Mouse (Mus musculus) testis, postnatal 14 days (tissue): ENCODE data around the gene Galntl6.
"Not testable (repeated sequence)": the region's sequence is repeated elsewhere in the genome, so short reads cannot be mapped to it uniquely, and the experiment has no call there.

Experiments used
- DNase-seq: peaks from one replicate; pipeline ENCODE4 v3.0.0; 2021; ENCODE audit warnings: low spot score

The Galntl6 gene

DNA sequence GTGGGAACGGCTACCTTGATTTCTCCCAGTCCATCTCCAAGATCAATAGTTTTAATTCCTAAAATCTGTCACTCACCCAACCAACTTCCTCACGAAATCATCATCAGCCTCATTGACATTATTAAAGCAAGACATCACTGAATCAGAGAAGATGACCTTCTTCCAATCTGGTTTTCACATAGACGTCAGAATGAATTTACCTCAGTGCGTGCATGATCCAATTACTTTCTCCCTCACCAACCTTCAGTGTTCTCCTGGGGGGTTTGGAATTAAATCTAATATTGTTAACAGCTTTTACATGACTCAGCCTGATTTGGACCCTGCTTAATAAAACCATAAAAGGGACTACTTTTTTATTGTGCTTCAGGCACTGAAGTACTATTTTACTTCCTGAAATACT, 307.7 kb downstream of the Galntl6 start:
- DNase-seq: no peak

DNA sequence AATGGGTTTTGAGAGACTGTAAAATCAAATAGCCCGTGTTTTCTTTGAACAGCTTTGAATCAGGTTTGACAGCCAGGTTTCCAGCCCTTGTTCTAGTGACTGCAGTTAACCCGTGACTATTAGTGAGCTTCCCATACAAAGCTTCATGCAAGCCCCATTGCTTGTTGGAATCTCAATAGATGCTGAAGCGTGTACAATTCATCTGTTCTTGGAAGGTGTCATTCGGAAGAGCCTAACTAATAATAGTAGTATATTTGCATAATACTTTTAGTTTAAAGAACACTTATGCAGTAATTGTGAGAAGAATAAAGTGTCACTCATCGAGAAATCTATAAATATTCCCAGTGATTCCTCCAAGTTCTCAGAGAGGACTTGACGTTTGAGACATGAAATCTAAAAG, 314.6 kb downstream of the Galntl6 start:
- DNase-seq: no peak

DNA sequence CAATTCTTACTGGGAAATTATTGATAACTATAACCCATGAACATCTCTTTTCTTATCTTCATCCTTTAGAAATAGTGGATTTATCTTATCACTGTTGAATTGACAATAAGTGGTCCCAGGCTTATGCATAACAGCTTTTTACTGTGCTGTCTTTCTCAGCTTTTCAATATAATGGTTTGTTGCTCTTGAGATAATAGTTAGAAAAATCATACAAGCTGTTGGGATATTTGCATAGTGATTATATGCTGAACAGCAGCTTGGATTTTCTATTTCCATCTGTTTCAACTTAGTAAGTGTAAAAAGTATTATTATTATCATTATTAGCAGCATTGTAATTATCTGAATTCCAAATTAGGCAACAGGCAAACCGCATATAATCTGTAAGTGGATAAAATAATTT, 337.1 kb downstream of the Galntl6 start:
- DNase-seq: no peak

GRCm38 (mm10) chr8:58568086-58568485, 344.4 kb downstream of the Galntl6 start:
- no peak for DNase-seq

DNA sequence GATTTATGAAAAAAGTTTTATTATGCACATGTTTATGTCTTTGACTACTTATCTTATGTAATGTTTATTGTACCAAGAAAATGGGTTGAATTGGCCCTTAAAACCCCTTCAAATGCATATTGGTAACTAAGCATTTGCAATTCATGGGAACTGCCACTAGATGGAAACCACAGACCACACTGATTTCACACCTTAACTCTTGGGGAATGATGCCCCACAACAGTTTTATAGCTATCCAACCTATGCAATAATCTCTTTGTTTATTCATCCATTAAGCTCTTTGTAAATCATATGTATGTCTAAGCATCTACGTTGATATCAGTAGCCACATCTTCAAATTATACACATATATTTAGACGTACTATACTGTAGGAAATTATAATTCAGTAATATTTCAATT, 346.3 kb downstream of the Galntl6 start:
- no peak for DNase-seq

- DNase-seq: no peak
These were observed 376.7 kb downstream of the Galntl6 start for GRCm38 (mm10) chr8:58535781-58536180.

- no peak for DNase-seq
These were observed 377.8 kb downstream of the Galntl6 start for GRCm38 (mm10) chr8:58534631-58535030.

- DNase-seq: no peak
These were observed 389.0 kb downstream of the Galntl6 start for GRCm38 (mm10) chr8:58523443-58523842.

GRCm38 (mm10) chr8:58521932-58522331, 390.5 kb downstream of the Galntl6 start:
- no peak for DNase-seq

DNA sequence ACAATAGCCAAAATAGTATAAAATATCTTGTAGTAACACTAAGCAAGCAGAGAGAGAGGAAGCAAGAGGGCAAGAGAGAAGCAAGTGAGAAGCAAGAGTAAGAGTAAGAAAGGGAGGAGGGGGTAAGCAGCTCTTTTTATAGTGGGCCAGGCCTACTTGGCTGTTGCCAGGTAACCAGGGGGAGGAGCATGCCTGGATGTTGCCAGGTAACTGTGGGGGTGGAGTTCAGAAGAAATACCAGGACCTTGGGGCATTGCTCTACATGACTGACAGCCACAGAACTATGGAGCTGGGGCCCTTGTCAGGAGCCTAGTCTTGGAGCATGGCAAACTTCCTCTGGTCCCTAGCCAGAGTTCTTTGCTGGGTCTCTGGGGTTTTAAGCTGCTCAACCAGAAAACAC, 401.9 kb downstream of the Galntl6 start:
- DNase-seq: no peak

DNA sequence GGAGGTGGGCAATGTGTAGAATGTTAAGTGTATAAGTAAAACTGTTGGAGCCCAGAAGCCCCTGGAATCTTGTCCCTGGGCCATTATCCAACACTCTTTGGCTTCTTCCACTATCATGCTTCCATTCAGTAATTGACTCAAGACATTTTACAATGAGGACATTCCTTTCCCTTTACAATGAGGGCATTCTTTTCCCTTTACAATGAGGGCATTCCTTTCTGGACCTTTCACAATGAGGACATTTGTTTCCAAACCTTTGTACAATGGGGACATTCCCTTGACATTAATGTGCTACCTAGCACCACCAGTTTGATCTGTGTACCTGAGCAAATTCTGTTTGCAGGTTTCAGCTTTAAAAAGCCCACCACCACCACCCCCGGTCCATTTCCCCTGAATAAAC, 403.4 kb downstream of the Galntl6 start:
- DNase-seq: no peak

DNA sequence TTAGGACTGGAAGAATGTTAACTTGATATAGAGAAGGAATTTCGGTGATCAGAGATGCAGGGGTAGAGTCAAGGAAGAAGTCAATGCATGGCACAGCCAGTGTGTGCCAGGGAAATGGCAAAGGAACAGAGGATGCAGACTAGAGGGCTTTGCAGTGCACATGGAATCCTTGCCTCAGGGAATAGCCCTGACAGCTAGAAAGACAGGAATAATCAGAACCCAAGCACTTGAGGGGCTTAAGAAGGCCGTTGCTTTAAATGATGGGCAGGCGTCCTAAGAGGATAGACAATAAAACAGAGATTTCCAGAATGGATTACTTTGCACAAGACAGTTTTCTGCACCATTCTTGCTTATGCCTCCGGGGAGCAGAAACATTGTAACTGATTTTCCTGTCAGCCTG, 425.3 kb downstream of the Galntl6 start:
- no peak for DNase-seq

DNA sequence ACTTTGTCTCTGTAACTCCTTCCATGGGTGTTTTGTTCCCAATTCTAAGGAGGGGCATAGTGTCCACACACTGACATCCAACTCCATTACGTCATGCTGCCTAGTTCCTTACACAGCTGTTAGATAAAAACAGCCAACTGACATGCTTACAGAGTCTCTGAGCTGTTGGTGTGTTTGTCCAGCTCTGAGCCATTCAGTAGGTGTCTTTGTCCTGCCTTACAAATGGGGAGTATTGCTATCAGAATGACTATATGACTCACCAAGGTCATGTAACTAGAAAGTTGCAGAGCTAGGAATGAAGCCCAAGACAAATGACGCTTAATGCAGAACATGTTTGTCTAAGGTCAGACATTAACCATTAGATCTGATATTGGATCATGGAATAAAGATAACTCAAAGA, 449.1 kb downstream of the Galntl6 start:
- not testable (repeated sequence) for DNase-seq

DNA sequence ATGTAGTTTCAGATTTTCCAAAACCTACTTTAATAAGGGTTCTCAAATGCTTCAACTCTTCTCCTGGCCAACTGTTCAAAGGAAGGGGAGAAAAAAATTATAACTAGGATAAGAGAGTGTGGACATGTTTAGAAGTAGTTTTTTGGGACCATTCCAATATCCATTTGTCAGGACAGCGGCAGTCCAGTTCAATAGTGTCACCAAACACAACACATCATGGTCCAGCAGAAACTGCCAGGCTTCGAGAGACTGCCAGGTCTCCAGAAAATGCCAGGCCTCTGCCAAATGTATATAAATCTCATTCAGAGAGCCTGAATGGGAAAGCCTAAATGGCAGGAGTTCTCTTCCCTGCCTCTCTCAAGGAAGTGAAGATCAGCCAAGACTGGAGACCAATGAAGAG, 469.7 kb downstream of the Galntl6 start:
- DNase-seq: no peak

DNA sequence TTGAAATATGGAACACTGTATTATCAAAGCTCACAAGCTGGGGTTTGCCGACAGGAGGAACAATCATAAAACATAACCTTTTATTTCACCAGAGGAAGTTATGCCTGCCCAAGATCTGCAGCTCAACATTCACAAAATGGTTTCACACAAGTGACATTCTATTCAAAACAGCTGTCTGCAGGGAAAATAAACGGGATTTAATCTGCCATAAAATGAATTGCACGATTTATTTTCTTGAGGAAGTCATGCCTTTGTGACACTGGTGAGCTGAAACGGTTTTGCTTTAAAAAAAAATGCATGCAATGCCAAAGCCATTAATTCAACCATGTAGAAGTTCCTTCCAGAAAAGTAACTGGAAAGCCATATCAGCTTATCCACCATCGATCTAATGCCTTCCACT, 494.0 kb downstream of the Galntl6 start:
- DNase-seq: no peak

DNA sequence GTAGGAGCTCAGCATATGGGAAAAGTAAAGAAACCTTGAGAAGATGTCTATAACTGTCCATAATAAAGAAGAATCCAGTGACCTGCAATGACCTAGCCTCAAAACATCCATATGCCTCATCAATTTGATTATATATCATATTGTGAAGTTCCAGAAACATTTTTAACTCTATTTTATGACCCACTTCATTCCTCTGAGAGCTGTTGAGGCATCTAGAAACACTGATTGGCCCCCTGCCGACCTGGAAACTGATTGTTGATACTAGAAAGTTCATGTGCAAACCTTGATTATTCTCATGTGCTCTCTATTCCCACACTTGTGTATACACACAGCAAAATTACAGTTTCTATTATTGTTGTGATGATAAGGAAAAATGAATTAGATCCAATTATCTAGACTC, 494.9 kb downstream of the Galntl6 start:
- DNase-seq: no peak

- no peak for DNase-seq
These were observed 515.9 kb downstream of the Galntl6 start for GRCm38 (mm10) chr8:58396500-58396899.

GRCm38 (mm10) chr8:58395879-58396278, 516.6 kb downstream of the Galntl6 start:
- DNase-seq: no peak

GRCm38 (mm10) chr8:58372389-58372788, 540.1 kb downstream of the Galntl6 start:
- DNase-seq: no peak

DNA sequence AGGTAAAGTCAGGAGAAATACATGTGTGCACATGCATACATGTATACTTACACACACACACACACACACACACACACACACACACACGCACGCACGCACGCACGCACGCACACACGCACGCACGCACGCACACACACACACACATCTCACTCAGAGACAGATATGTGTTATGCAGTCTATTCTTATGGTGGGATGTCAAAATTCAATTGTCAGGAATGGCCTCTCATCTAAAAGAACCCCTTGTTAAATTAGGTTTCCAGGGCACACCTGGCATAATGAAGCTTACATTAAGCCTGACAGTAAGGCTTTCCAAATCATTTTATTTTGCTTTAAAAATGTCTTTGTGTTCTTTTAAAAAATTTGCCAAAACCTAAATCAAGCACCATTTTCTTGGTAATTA, 540.5 kb downstream of the Galntl6 start:
- no peak for DNase-seq

DNA sequence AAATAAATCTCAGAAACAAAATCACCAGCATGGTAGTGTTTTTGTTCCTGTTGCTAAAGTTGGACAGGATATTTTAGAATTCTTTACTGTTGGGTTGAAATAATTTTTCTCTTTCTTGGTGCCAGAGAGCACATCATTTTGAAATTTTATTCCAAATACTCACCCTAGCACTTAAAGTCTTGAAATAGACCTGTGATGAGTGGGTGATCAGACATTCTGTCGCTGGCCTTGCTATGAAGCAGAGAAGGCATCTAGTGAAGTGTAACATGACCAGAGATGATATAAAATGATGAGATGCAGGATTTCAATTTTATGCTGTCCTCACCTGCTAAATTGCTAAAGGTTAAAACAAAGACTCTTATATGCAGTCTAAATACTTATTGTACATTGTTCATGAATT, 581.3 kb downstream of the Galntl6 start:
- no peak for DNase-seq

DNA sequence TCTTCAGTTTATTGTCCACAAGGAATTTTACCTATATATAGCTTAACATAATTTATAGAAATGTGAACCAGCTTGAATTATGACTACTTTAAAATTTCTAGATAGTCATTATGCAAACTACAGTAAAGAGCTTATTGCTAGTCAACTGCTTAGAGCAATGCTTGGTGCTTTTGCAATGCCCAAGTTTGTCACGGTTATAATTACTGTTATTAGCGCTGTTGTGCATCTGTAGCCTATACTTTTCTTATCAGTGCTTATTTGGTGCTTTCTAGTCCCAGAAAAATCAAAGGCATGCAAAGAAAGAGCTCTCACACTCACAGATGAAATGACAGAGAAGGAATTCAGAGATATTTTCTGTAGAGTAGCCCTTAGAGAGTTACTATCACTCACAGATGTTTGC, 599.0 kb downstream of the Galntl6 start:
- no peak for DNase-seq

GRCm38 (mm10) chr8:58291487-58291886, 621.0 kb downstream of the Galntl6 start:
- DNase-seq: no peak

DNA sequence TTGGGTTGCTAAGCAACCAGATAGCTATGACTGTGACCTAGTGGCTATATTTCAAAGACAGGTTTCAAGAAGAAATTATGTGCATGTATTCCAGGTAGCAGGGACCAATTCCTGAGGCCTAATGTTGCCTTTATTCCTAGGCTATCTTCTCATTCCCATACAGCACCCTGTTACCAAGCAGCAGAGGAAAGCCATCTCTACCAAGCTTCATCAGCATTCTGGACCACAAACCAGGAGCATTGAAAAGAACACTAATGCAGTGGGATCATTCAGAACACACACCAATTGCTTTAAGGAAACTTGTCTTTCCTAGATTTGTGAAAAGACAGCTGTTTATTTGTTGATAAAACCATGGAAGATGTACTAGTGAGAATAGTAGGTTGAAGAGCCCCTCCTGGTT, 622.4 kb downstream of the Galntl6 start:
- DNase-seq: no peak

- DNase-seq: no peak
These were observed 647.0 kb downstream of the Galntl6 start for GRCm38 (mm10) chr8:58265485-58265884.
